Mouse (Mus musculus) midbrain, embryonic 11.5 days (tissue): Measurements from ENCODE around the gene Gm4767. TPM values are rescaled to one million over a fixed set of nuclear protein-coding genes. Genes with fewer than 3 reads are reported as not detected.
"Not testable (repeated sequence)": the region's sequence is repeated elsewhere in the genome, so short reads cannot be mapped to it uniquely, and the experiment has no call there.

Source experiments
- ATAC-seq: fragments of 200-750 bp; cut with Nextera tagmentation; 2 replicates; pipeline ENCODE4 v1.8.0; 2017; ENCODE audit warnings: moderate TSS enrichment, moderate library complexity; ENCODE audit not compliant: low FRiP score
- DNase-seq: peaks from one replicate; pipeline ENCODE4 v3.0.0; 2015; ENCODE audit warnings: low spot score; ENCODE audit errors: missing footprints
- H3K27ac ChIP-seq: fragments of 300-500 bp; sonication (generic); 2 replicates; pipeline ENCODE4 v1.5.1; 2014; ENCODE audit warnings: low read depth, low read length
- H3K27me3 ChIP-seq: fragments of 300-500 bp; sonication (generic); 2 replicates; pipeline ENCODE4 v1.6.1; 2014; ENCODE audit warnings: mild to moderate bottlenecking, low read length, moderate library complexity, mixed read lengths; ENCODE audit not compliant: control insufficient read depth, insufficient read depth
- H3K36me3 ChIP-seq: fragments of 300-500 bp; sonication (generic); 2 replicates; pipeline ENCODE4 v1.6.1; 2014; ENCODE audit warnings: mild to moderate bottlenecking, low read length, moderate library complexity, mixed read lengths; ENCODE audit not compliant: control insufficient read depth, insufficient read depth
- H3K4me1 ChIP-seq: fragments of 300-500 bp; sonication (generic); 2 replicates; pipeline ENCODE4 v1.6.1; 2014; ENCODE audit warnings: low read length; ENCODE audit not compliant: control insufficient read depth, insufficient read depth
- H3K4me2 ChIP-seq: fragments of 300-500 bp; sonication (generic); 2 replicates; pipeline ENCODE4 v1.6.1; 2014; ENCODE audit warnings: mild to moderate bottlenecking, moderate library complexity
- H3K4me3 ChIP-seq: fragments of 300-500 bp; sonication (generic); 2 replicates; pipeline ENCODE4 v1.5.1; 2014; ENCODE audit warnings: low read depth, low read length
- H3K9ac ChIP-seq: fragments of 300-500 bp; sonication (generic); 2 replicates; pipeline ENCODE4 v1.6.1; 2014; ENCODE audit warnings: low read length
- H3K9me3 ChIP-seq: fragments of 300-500 bp; sonication (generic); 2 replicates; pipeline ENCODE4 v1.6.1; 2016; ENCODE audit warnings: low read length; ENCODE audit not compliant: control insufficient read depth
- WGBS: fragments of 180-500 bp; shearing (Covaris S2); extraction: QIAGEN DNeasy Blood & Tissue Kit; methylation state at CpG from one replicate; pipeline ENCODE4 v1.1.7; 2014; 5-methylcytosine and 5-hydroxymethylcytosine counted together
- polyA plus RNA-seq: library from polyadenylated mRNA; unstranded; fragments of >200 nt; fragmentation: Nextera tagmentation; extraction: Ambion mirVana; gene quantifications from 2 replicates; pipeline ENCODE4 v1.2.1, GENCODE M21; 2014

The Gm4767 gene
- polyA plus RNA-seq: 3.6 and 4.2 TPM in 2 replicates

DNA sequence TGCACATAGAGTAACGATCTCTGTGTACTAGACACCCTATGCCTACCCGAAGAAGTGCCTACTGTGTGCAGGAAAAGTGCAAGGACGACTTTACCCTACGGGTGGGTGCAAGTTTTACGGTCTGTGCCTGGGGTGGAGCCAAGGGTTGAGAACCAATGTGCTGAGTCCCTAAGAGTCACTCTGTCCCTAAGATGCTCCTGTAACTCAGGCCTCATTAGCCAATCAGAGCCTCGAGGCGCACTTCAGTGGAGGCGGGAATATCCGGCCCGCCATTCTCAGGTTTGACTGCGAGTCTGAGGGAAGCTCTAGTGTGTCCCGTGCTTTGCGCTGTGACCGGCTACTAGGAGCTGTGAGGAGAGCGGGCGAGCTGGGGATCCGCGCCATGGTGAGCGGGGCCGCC lies at the start of gene Gm4767:
Gene Gm4767, plus strand, starts transcription at position 288 of the 400 bp plus-strand sequence.
- not testable (repeated sequence) for H3K9me3 ChIP-seq, H3K9ac ChIP-seq, H3K27ac ChIP-seq, H3K4me2 ChIP-seq, H3K27me3 ChIP-seq, H3K4me1 ChIP-seq, ATAC-seq, H3K36me3 ChIP-seq, H3K4me3 ChIP-seq, DNase-seq
- 45% methylated on average over 10 of the region's 20 CpGs for WGBS

GRCm38 (mm10) chr10:81770506-81771403 lies 41.2 kb upstream of the Gm4767 start, which contains the start of gene Gm3055:
Gm3055 (minus strand) TSS chr10:81771161.
- H3K9ac ChIP-seq, H3K4me2 ChIP-seq, H3K27ac ChIP-seq, H3K4me1 ChIP-seq, H3K4me3 ChIP-seq, H3K36me3 ChIP-seq, DNase-seq, H3K27me3 ChIP-seq, H3K9me3 ChIP-seq: not testable (repeated sequence)
- WGBS: no CpG with 5 or more reads among the region's 43 CpGs
- peak; percentile 98 for ATAC-seq

GRCm38 (mm10) chr10:81771404-81771777 lies 40.6 kb upstream of the Gm4767 start:
- H3K27me3 ChIP-seq, H3K27ac ChIP-seq, H3K4me3 ChIP-seq, H3K9me3 ChIP-seq, H3K9ac ChIP-seq, DNase-seq, H3K36me3 ChIP-seq, H3K4me1 ChIP-seq, H3K4me2 ChIP-seq: not testable (repeated sequence)
- WGBS: no CpG with 5 or more reads among the region's 3 CpGs
- peak; percentile 57 for ATAC-seq

- H3K4me1 ChIP-seq, H3K27me3 ChIP-seq, H3K4me3 ChIP-seq, ATAC-seq, H3K9me3 ChIP-seq, H3K4me2 ChIP-seq, H3K9ac ChIP-seq, DNase-seq, H3K36me3 ChIP-seq, H3K27ac ChIP-seq: not testable (repeated sequence)
- no CpG with 5 or more reads among the region's 18 CpGs for WGBS
Observed at GRCm38 (mm10) chr10:81846219-81846618, 34.2 kb downstream of the Gm4767 start.

- 34% methylated on average over 4 of the region's 49 CpGs for WGBS
- ATAC-seq: peak; percentile 100
- DNase-seq, H3K4me2 ChIP-seq, H3K9me3 ChIP-seq, H3K9ac ChIP-seq, H3K27ac ChIP-seq, H3K4me3 ChIP-seq, H3K36me3 ChIP-seq, H3K4me1 ChIP-seq, H3K27me3 ChIP-seq: not testable (repeated sequence)
Observed at GRCm38 (mm10) chr10:81863409-81864407, 51.7 kb downstream of the Gm4767 start, which contains the start of gene Gm32687. Gm32687 (plus strand) TSS chr10:81863934.

Other genes starting within 250 kb of the Gm4767 start
- 6.0 and 6.2 TPM in 2 replicates for gene Tle2, start 237.6 kb upstream of the Gm4767 start, polyA plus RNA-seq
- gene Tle6, start 211.1 kb upstream of the Gm4767 start, polyA plus RNA-seq: 4.6 and 6.0 TPM in 2 replicates
- 0.47 and 0.89 TPM in 2 replicates for gene BC025920, start 205.9 kb upstream of the Gm4767 start, polyA plus RNA-seq
- gene Sirt6, start 184.4 kb upstream of the Gm4767 start, polyA plus RNA-seq: 36.6 and 38.9 TPM in 2 replicates
- 4.2 and 4.6 TPM in 2 replicates for gene Ankrd24, start 183.6 kb upstream of the Gm4767 start, polyA plus RNA-seq
- gene Gm10778, start 163.1 kb upstream of the Gm4767 start, polyA plus RNA-seq: 6.5 and 6.7 TPM in 2 replicates
- 19.7 and 22.9 TPM in 2 replicates for gene Zfp433, start 107.4 kb upstream of the Gm4767 start, polyA plus RNA-seq
- 17.8 and 20.4 TPM in 2 replicates for gene Gm3055, start 41.0 kb upstream of the Gm4767 start, polyA plus RNA-seq
- gene Gm32687, start 51.7 kb downstream of the Gm4767 start, polyA plus RNA-seq: 13.1 and 13.7 TPM in 2 replicates
- gene Zfp781, start 118.3 kb downstream of the Gm4767 start, polyA plus RNA-seq: 7.5 and 8.0 TPM in 2 replicates
- 13.2 and 14.7 TPM in 2 replicates for gene Zfp873, start 235.9 kb downstream of the Gm4767 start, polyA plus RNA-seq